Mouse (Mus musculus) forebrain, postnatal 0 days (tissue): Measurements from ENCODE around the gene Zrsr1. TPM values are rescaled to one million over a fixed set of nuclear protein-coding genes. Genes with fewer than 3 reads are reported as not detected.

Experiments
- ATAC-seq: fragments of 200-750 bp; cut with Nextera tagmentation; 2 replicates; pipeline ENCODE4 v1.8.0; 2017; ENCODE audit warnings: mild to moderate bottlenecking, moderate library complexity
- DNase-seq: peaks from one replicate; pipeline ENCODE4 v3.0.0-alpha.2; 2015
- H3K27ac ChIP-seq: fragments of 300-500 bp; sonication (generic); 2 replicates; pipeline ENCODE4 v1.5.1; 2014; ENCODE audit warnings: low read depth, mild to moderate bottlenecking, antibody characterized with exemption, low read length, moderate library complexity, mixed read lengths
- H3K27me3 ChIP-seq: fragments of 300-500 bp; sonication (generic); 2 replicates; pipeline ENCODE4 v1.6.1; 2014; ENCODE audit warnings: mild to moderate bottlenecking, low read length, mixed read lengths; ENCODE audit not compliant: insufficient read depth
- H3K36me3 ChIP-seq: fragments of 300-500 bp; sonication (generic); 2 replicates; pipeline ENCODE4 v1.6.1; 2014; ENCODE audit warnings: mild to moderate bottlenecking, moderate library complexity; ENCODE audit not compliant: insufficient read depth
- H3K4me1 ChIP-seq: fragments of 300-500 bp; sonication (generic); 2 replicates; pipeline ENCODE4 v1.6.1; 2014; ENCODE audit warnings: antibody characterized with exemption; ENCODE audit not compliant: insufficient read depth
- H3K4me2 ChIP-seq: fragments of 300-500 bp; sonication (generic); 2 replicates; pipeline ENCODE4 v1.6.1; 2014; ENCODE audit warnings: low read depth, mild to moderate bottlenecking, moderate library complexity
- H3K4me3 ChIP-seq: fragments of 300-500 bp; sonication (generic); 2 replicates; pipeline ENCODE4 v1.5.1; 2014; ENCODE audit warnings: low read depth, low read length, mixed read lengths
- H3K9ac ChIP-seq: fragments of 300-500 bp; sonication (generic); 2 replicates; pipeline ENCODE4 v1.6.1; 2014; ENCODE audit warnings: mild to moderate bottlenecking
- H3K9me3 ChIP-seq: fragments of 300-500 bp; sonication (generic); 2 replicates; pipeline ENCODE4 v1.6.1; 2016; ENCODE audit warnings: low read length
- CTCF ChIP-seq: sonication (generic); IDR thresholded peaks from 2 replicates; pipeline ENCODE4 v1.5.1; 2016; ENCODE audit warnings: antibody characterized with exemption, control low read depth, low read depth
- whole genome bisulfite sequencing: fragments of 180-500 bp; shearing (Covaris S2); extraction: QIAGEN DNeasy Blood & Tissue Kit; methylation state at CpG from one replicate; pipeline ENCODE4 v1.1.7; 2014; 5-methylcytosine and 5-hydroxymethylcytosine counted together
- polyA plus RNA-seq: library from polyadenylated mRNA; unstranded; fragments of >200 nt; fragmentation: Nextera tagmentation; extraction: Ambion mirVana; gene quantifications from 2 replicates; pipeline ENCODE4 v1.2.1, GENCODE M21; 2015
- total RNA-seq: library from RNA; depleted of rRNA; stranded (reverse); fragments of >200 nt; gene quantifications from 2 replicates; pipeline ENCODE4 v1.2.3, GENCODE M21; 2014

Zrsr1 gene
- total and polyA plus RNA-seq, 2 experiments from 2014 or later: 6.4 to 17.5 TPM

- no peak for DNase-seq
- Histone ChIP-seq H3K4me2 (peak overlapping the region; percentile 70), H3K36me3 (peaks cover 22% of the 10 kb centered on the region), H3K27me3 (no peaks in the 10 kb centered on the region), H3K4me3 (peak overlapping the region; percentile 73), H3K9me3 (no peaks in the 10 kb centered on the region), H3K4me1 (peaks cover 4% of the 10 kb centered on the region; the same call in 1 of the 2 replicates), H3K9ac (peak overlapping the region; percentile 83), H3K27ac (0 out of 2 replicates have a peak overlapping the region, but pooled peaks have one; percentile 93)
- 11% methylated on average over 14 of the region's 14 CpGs for WGBS
- ATAC-seq: no peak
- no peak for TF ChIP-seq CTCF
These were observed 19.5 kb downstream of the Zrsr1 start for GRCm38 (mm10) chr11:22991218-22991835.

GRCm38 (mm10) chr11:22994271-22994670 is 22.5 kb downstream of the Zrsr1 start:
- no peak overlapping the region for H3K4me3 ChIP-seq
- 84% methylated on average over 2 of the region's 2 CpGs for WGBS
- no peaks in the 10 kb centered on the region for H3K27me3 ChIP-seq
- H3K9me3 ChIP-seq: no peaks in the 10 kb centered on the region
- peaks cover 4% of the 10 kb centered on the region; the same call in 1 of the 2 replicates for H3K4me1 ChIP-seq
- no peak for ATAC-seq
- no peak overlapping the region for H3K9ac ChIP-seq
- H3K4me2 ChIP-seq: no peak overlapping the region
- no peak for TF ChIP-seq CTCF
- DNase-seq: peak; percentile 6
- H3K27ac ChIP-seq: no peak overlapping the region
- peaks cover 43% of the 10 kb centered on the region for H3K36me3 ChIP-seq

- Histone ChIP-seq H3K4me1 (peaks cover 4% of the 10 kb centered on the region; the same call in 1 of the 2 replicates), H3K9me3 (no peaks in the 10 kb centered on the region), H3K9ac (no peak overlapping the region), H3K27me3 (no peaks in the 10 kb centered on the region), H3K4me2 (no peak overlapping the region), H3K4me3 (no peak overlapping the region), H3K36me3 (peaks cover 54% of the 10 kb centered on the region), H3K27ac (no peak overlapping the region)
- DNase-seq (no peak), ATAC-seq (no peak)
- TF ChIP-seq CTCF: no peak
- 93% methylated on average over 4 of the region's 4 CpGs for WGBS
These were observed 23.7 kb downstream of the Zrsr1 start for GRCm38 (mm10) chr11:22995461-22995860.

GRCm38 (mm10) chr11:22998308-22998707 is 26.5 kb downstream of the Zrsr1 start:
- Histone ChIP-seq H3K9ac (no peak overlapping the region), H3K4me1 (no peaks in the 10 kb centered on the region), H3K4me2 (no peak overlapping the region), H3K9me3 (no peaks in the 10 kb centered on the region), H3K36me3 (peaks cover 74% of the 10 kb centered on the region), H3K27ac (no peak overlapping the region), H3K27me3 (no peaks in the 10 kb centered on the region), H3K4me3 (no peak overlapping the region)
- no peak for ATAC-seq
- no peak for TF ChIP-seq CTCF
- WGBS: 75% methylated on average over 1 of the region's 1 CpGs
- no peak for DNase-seq

GRCm38 (mm10) chr11:23005276-23005675 is 33.5 kb downstream of the Zrsr1 start:
- Histone ChIP-seq H3K27me3 (no peaks in the 10 kb centered on the region), H3K4me3 (no peak overlapping the region), H3K9ac (no peak overlapping the region), H3K36me3 (peaks cover 42% of the 10 kb centered on the region), H3K4me1 (no peaks in the 10 kb centered on the region), H3K9me3 (no peaks in the 10 kb centered on the region), H3K4me2 (no peak overlapping the region), H3K27ac (no peak overlapping the region)
- DNase-seq: no peak
- 90% methylated on average over 1 of the region's 1 CpGs for WGBS
- no peak for TF ChIP-seq CTCF
- ATAC-seq: no peak

GRCm38 (mm10) chr11:23007166-23007480 is 35.3 kb downstream of the Zrsr1 start:
- Histone ChIP-seq H3K27me3 (no peaks in the 10 kb centered on the region), H3K4me3 (peak overlapping the region; percentile 55), H3K4me1 (no peaks in the 10 kb centered on the region), H3K36me3 (peaks cover 26% of the 10 kb centered on the region), H3K27ac (peak overlapping the region; percentile 92), H3K9ac (peak overlapping the region; percentile 77), H3K9me3 (no peaks in the 10 kb centered on the region), H3K4me2 (peak overlapping the region; percentile 81)
- no peak for TF ChIP-seq CTCF
- 6% methylated on average over 6 of the region's 6 CpGs for WGBS
- ATAC-seq (no peak; the same call in 1 of the 2 replicates), DNase-seq (no peak)

- peak; percentile 91 for DNase-seq
- peaks cover 21% of the 10 kb centered on the region for H3K36me3 ChIP-seq
- under 1% methylated on average over 22 of the region's 22 CpGs for WGBS
- ATAC-seq: peak; percentile 94
- peak within 1 kb of the TSS; percentile 92 for H3K27ac ChIP-seq
- no peaks in the 10 kb centered on the region for H3K9me3 ChIP-seq
- peak within 1 kb of the TSS; percentile 81 for H3K4me2 ChIP-seq
- TF ChIP-seq CTCF: no peak
- no peaks in the 10 kb centered on the region for H3K4me1 ChIP-seq
- H3K4me3 ChIP-seq: peak within 1 kb of the TSS; percentile 55
- H3K9ac ChIP-seq: peak within 1 kb of the TSS; percentile 77
- no peaks in the 10 kb centered on the region for H3K27me3 ChIP-seq
These were observed 35.8 kb downstream of the Zrsr1 start, which contains the start of gene Fam161a for GRCm38 (mm10) chr11:23007481-23008180. Fam161a (plus strand) TSS chr11:23007531.
